Mouse (Mus musculus): ENCODE measurements around the gene Nox3. TPM values are rescaled to one million over a fixed set of nuclear protein-coding genes. Genes with fewer than 3 reads are reported as not detected.

The Nox3 gene
- not detected for total RNA-seq (2023)

GRCm38 (mm10) chr17:3696161-3696560 is at the start of gene Nox3:
TSS of gene Nox3 (minus strand) at chr17:3696261.

Other genes starting within 250 kb of the Nox3 start
- not detected for gene Cldn20, start 163.7 kb downstream of the Nox3 start, total RNA-seq (2023)
- gene Tfb1m, start 138.5 kb downstream of the Nox3 start, total RNA-seq (2023) = 8.6 TPM